Mouse (Mus musculus): ENCODE measurements around the gene C87499. TPM values are rescaled to one million over a fixed set of nuclear protein-coding genes. Genes with fewer than 3 reads are reported as not detected.

Gene C87499
- not detected for total RNA-seq (2023)

GRCm38 (mm10) chr4:88634311-88634710 is at the start of gene C87499:
Gene C87499, minus strand, starts transcription at chr4:88634411.

GRCm38 (mm10) chr4:88683812-88684211 is 49.6 kb upstream of the C87499 start, which contains the start of gene Ifna2:
Gene Ifna2, minus strand, starts transcription at chr4:88683912.

GRCm38 (mm10) chr4:88676824-88677223 is 42.6 kb upstream of the C87499 start, which contains the start of gene Ifna16:
Gene Ifna16, minus strand, starts transcription at chr4:88676924.

GRCm38 (mm10) chr4:88644359-88644758 is 10.1 kb upstream of the C87499 start, which contains the start of gene Ifna13:
Gene Ifna13, minus strand, starts transcription at chr4:88644459.

GRCm38 (mm10) chr4:88603276-88603675 is 30.9 kb downstream of the C87499 start, which contains the start of gene Ifna12:
Gene Ifna12, minus strand, starts transcription at chr4:88603376.

GRCm38 (mm10) chr4:88592285-88592684 is 41.9 kb downstream of the C87499 start, which contains the start of gene Ifna9:
Gene Ifna9, minus strand, starts transcription at chr4:88592385.

Other genes starting within 250 kb of the C87499 start
- gene Hacd4, start 195.5 kb downstream of the C87499 start, total RNA-seq (2023): 10 to 100 TPM; 91.3 to 98.5 TPM
- gene Ifnb1, start 111.6 kb downstream of the C87499 start, total RNA-seq (2023): not detected
- not detected for gene Ifna15, start 76.2 kb downstream of the C87499 start, total RNA-seq (2023)
- gene Ifna14, start 62.6 kb downstream of the C87499 start, total RNA-seq (2023): not detected
- gene Ifna9, start 42.0 kb downstream of the C87499 start, total RNA-seq (2023): not detected
- gene Ifna12, start 31.0 kb downstream of the C87499 start, total RNA-seq (2023): not detected
- not detected for gene Ifna13, start 10.0 kb upstream of the C87499 start, total RNA-seq (2023)
- not detected for gene Ifna16, start 42.5 kb upstream of the C87499 start, total RNA-seq (2023)
- gene Ifna2, start 49.5 kb upstream of the C87499 start, total RNA-seq (2023): not detected
- gene Ifnab, start 56.9 kb upstream of the C87499 start, total RNA-seq (2023): not detected
- under 1 TPM; 0.37 to 0.58 TPM for gene Gm26566, start 87.4 kb upstream of the C87499 start, total RNA-seq (2023)
- gene Klhl9, start 88.1 kb upstream of the C87499 start, total RNA-seq (2023): 10 to 100 TPM; 49.2 to 57.1 TPM
- gene Gm13271, start 120.5 kb upstream of the C87499 start, total RNA-seq (2023): not detected
- not detected for gene Gm13283, start 125.7 kb upstream of the C87499 start, total RNA-seq (2023)
- under 1 TPM in 1 of 2 experiments, not detected in 1; 0.38 TPM for gene Gm13290, start 139.4 kb upstream of the C87499 start, total RNA-seq (2023)
- not detected for gene Gm13289, start 142.5 kb upstream of the C87499 start, total RNA-seq (2023)
- not detected for gene Gm13272, start 145.4 kb upstream of the C87499 start, total RNA-seq (2023)
- not detected for gene Ifnz, start 147.7 kb upstream of the C87499 start, total RNA-seq (2023)
- not detected for gene Gm13276, start 151.3 kb upstream of the C87499 start, total RNA-seq (2023)
- not detected for gene Gm13277, start 154.2 kb upstream of the C87499 start, total RNA-seq (2023)
- gene Gm13278, start 157.1 kb upstream of the C87499 start, total RNA-seq (2023): not detected
- not detected for gene Gm13275, start 160.1 kb upstream of the C87499 start, total RNA-seq (2023)
- not detected for gene Gm13279, start 163.0 kb upstream of the C87499 start, total RNA-seq (2023)
- gene Gm13285, start 165.3 kb upstream of the C87499 start, total RNA-seq (2023): under 1 TPM in 1 of 2 experiments, not detected in 1; 0.36 TPM
- gene Gm13287, start 168.8 kb upstream of the C87499 start, total RNA-seq (2023): not detected
- gene Gm13288, start 171.1 kb upstream of the C87499 start, total RNA-seq (2023): not detected
- gene Ifna7, start 181.8 kb upstream of the C87499 start, total RNA-seq (2023): not detected
- not detected for gene Ifna11, start 185.5 kb upstream of the C87499 start, total RNA-seq (2023)
- not detected for gene Ifna6, start 193.0 kb upstream of the C87499 start, total RNA-seq (2023)
- not detected for gene Ifna5, start 201.1 kb upstream of the C87499 start, total RNA-seq (2023)
- not detected for gene Ifna4, start 207.4 kb upstream of the C87499 start, total RNA-seq (2023)
- not detected for gene Ifna1, start 215.7 kb upstream of the C87499 start, total RNA-seq (2023)
- not detected for gene Ifne, start 245.8 kb upstream of the C87499 start, total RNA-seq (2023)

All from neutrophil, adult 59 days (primary cell).